Mouse (Mus musculus) liver, postnatal 0 days (tissue): ENCODE measurements at regions not wholly inside any gene's neighbourhood (a gene's known extent, or its start where the extent isn't known, plus 50 kb on each side); places are given as distances from the start of the nearest gene placed in this dataset.

Source experiments
- ATAC-seq: fragments of 200-750 bp; cut with Nextera tagmentation; 2 replicates; pipeline ENCODE4 v1.8.0; 2017; ENCODE audit warnings: mild to moderate bottlenecking, moderate library complexity
- DNase-seq: peaks from one replicate; pipeline ENCODE4 v3.0.0-alpha.2; 2016
- H3K27ac ChIP-seq: fragments of 300-500 bp; sonication (generic); 2 replicates; pipeline ENCODE4 v1.5.1; 2014; ENCODE audit warnings: antibody characterized with exemption, moderate library complexity, mild to moderate bottlenecking, low read depth
- H3K27me3 ChIP-seq: fragments of 300-500 bp; sonication (generic); 2 replicates; pipeline ENCODE4 v1.6.1; 2014; ENCODE audit warnings: low read length, control low read depth, mixed read lengths; ENCODE audit not compliant: insufficient read depth
- H3K36me3 ChIP-seq: fragments of 300-500 bp; sonication (generic); replicated peaks from 2 replicates; pipeline ENCODE4 v1.6.1; 2014; ENCODE audit warnings: mild to moderate bottlenecking, control low read depth, low read length, moderate library complexity, mixed read lengths; ENCODE audit not compliant: insufficient read depth
- H3K4me1 ChIP-seq: fragments of 300-500 bp; sonication (generic); 2 replicates; pipeline ENCODE4 v1.6.1; 2014; ENCODE audit warnings: antibody characterized with exemption, mild to moderate bottlenecking, control low read depth; ENCODE audit not compliant: insufficient read depth
- H3K4me2 ChIP-seq: fragments of 300-500 bp; sonication (generic); 2 replicates; pipeline ENCODE4 v1.6.1; 2014; ENCODE audit warnings: low read depth, mild to moderate bottlenecking, low read length, moderate library complexity, mixed read lengths
- H3K4me3 ChIP-seq: fragments of 300-500 bp; sonication (generic); 2 replicates; pipeline ENCODE4 v1.5.1; 2014; ENCODE audit warnings: low read depth, low read length
- H3K9ac ChIP-seq: fragments of 300-500 bp; sonication (generic); replicated peaks from 2 replicates; pipeline ENCODE4 v1.6.1; 2014; ENCODE audit warnings: mild to moderate bottlenecking, moderate library complexity
- H3K9me3 ChIP-seq: fragments of 300-500 bp; sonication (generic); 2 replicates; pipeline ENCODE4 v1.6.1; 2016; ENCODE audit warnings: mild to moderate bottlenecking, control low read depth, low read length, mixed read lengths
- CTCF ChIP-seq: sonication (generic); IDR thresholded peaks from 2 replicates; pipeline ENCODE4 v1.5.1; 2016; ENCODE audit warnings: antibody characterized with exemption, low read depth
- EP300 ChIP-seq: IDR thresholded peaks from 2 replicates; pipeline ENCODE4 v1.6.1; 2016; ENCODE audit warnings: antibody characterized with exemption, low read depth, mild to moderate bottlenecking
- WGBS: fragments of 180-500 bp; shearing (Covaris S2); extraction: QIAGEN DNeasy Blood & Tissue Kit; methylation state at CpG from one replicate; pipeline ENCODE4 v1.1.7; 2014; ENCODE audit not compliant: insufficient replicate concordance; 5-methylcytosine and 5-hydroxymethylcytosine counted together

- TF ChIP-seq CTCF (no peak), EP300 (no peak)
- Histone ChIP-seq H3K9ac (no peak overlapping the region), H3K4me1 (no peaks in the 10 kb centered on the region), H3K36me3 (no peaks in the 10 kb centered on the region), H3K9me3 (no peaks in the 10 kb centered on the region), H3K27ac (no peak overlapping the region), H3K4me3 (no peak overlapping the region), H3K4me2 (no peak overlapping the region), H3K27me3 (no peaks in the 10 kb centered on the region)
- WGBS: 10% methylated on average over 16 of the region's 16 CpGs
- DNase-seq: peak; percentile 52
- ATAC-seq: no peak
Measured at GRCm38 (mm10) chr1:177382596-177383190, 59.5 kb upstream of the Zbtb18 start.

- H3K9me3 ChIP-seq: no peaks in the 10 kb centered on the region
- DNase-seq (no peak), ATAC-seq (no peak)
- H3K4me3 ChIP-seq: no peak overlapping the region
- no peak overlapping the region for H3K27ac ChIP-seq
- H3K27me3 ChIP-seq: no peaks in the 10 kb centered on the region
- H3K4me1 ChIP-seq: no peaks in the 10 kb centered on the region
- 57% methylated on average over 4 of the region's 4 CpGs for WGBS
- no peak overlapping the region for H3K9ac ChIP-seq
- H3K36me3 ChIP-seq: no peaks in the 10 kb centered on the region
- no peak for TF ChIP-seq CTCF
- no peak for TF ChIP-seq EP300
- H3K4me2 ChIP-seq: no peak overlapping the region
Measured at GRCm38 (mm10) chr1:177382147-177382546, 60.0 kb upstream of the Zbtb18 start.

- no peak for TF ChIP-seq CTCF
- TF ChIP-seq EP300: no peak
- Histone ChIP-seq H3K4me3 (no peak overlapping the region), H3K27ac (no peak overlapping the region), H3K9ac (no peak overlapping the region), H3K4me2 (no peak overlapping the region), H3K36me3 (no peaks in the 10 kb centered on the region), H3K27me3 (no peaks in the 10 kb centered on the region), H3K9me3 (no peaks in the 10 kb centered on the region), H3K4me1 (no peaks in the 10 kb centered on the region)
- WGBS: 77% methylated on average over 3 of the region's 3 CpGs
- ATAC-seq: no peak
- DNase-seq: no peak
Measured at GRCm38 (mm10) chr1:177378112-177378511, 64.0 kb upstream of the Zbtb18 start.

GRCm38 (mm10) chr1:177373226-177373825, 68.8 kb upstream of the Zbtb18 start:
- Histone ChIP-seq H3K4me1 (no peaks in the 10 kb centered on the region), H3K9me3 (no peaks in the 10 kb centered on the region), H3K4me2 (no peak overlapping the region), H3K27ac (no peak overlapping the region), H3K9ac (no peak overlapping the region), H3K4me3 (no peak overlapping the region), H3K36me3 (no peaks in the 10 kb centered on the region), H3K27me3 (no peaks in the 10 kb centered on the region)
- WGBS: 33% methylated on average over 5 of the region's 5 CpGs
- ATAC-seq (no peak), DNase-seq (no peak)
- TF ChIP-seq CTCF (no peak), EP300 (no peak)

- ATAC-seq (no peak), DNase-seq (no peak)
- H3K4me3 ChIP-seq: no peak overlapping the region
- H3K27ac ChIP-seq: no peak overlapping the region
- H3K9ac ChIP-seq: no peak overlapping the region
- no peaks in the 10 kb centered on the region for H3K27me3 ChIP-seq
- no peaks in the 10 kb centered on the region for H3K36me3 ChIP-seq
- WGBS: 61% methylated on average over 10 of the region's 10 CpGs
- H3K9me3 ChIP-seq: no peaks in the 10 kb centered on the region
- H3K4me1 ChIP-seq: no peaks in the 10 kb centered on the region
- no peak for TF ChIP-seq CTCF
- TF ChIP-seq EP300: no peak
- no peak overlapping the region for H3K4me2 ChIP-seq
Measured at GRCm38 (mm10) chr1:177372066-177372465, 70.1 kb upstream of the Zbtb18 start.

- Histone ChIP-seq H3K9ac (no peak overlapping the region), H3K4me2 (no peak overlapping the region), H3K4me3 (no peak overlapping the region), H3K36me3 (no peaks in the 10 kb centered on the region), H3K4me1 (no peaks in the 10 kb centered on the region), H3K27ac (no peak overlapping the region), H3K9me3 (no peaks in the 10 kb centered on the region), H3K27me3 (no peaks in the 10 kb centered on the region)
- DNase-seq (no peak), ATAC-seq (no peak)
- WGBS: 43% methylated on average over 9 of the region's 9 CpGs
- TF ChIP-seq CTCF: no peak
- TF ChIP-seq EP300: no peak
Measured at GRCm38 (mm10) chr1:177367864-177368610, 74.1 kb upstream of the Zbtb18 start.
